Mouse (Mus musculus): Measurements from ENCODE around the gene Pkd2. TPM values are rescaled to one million over a fixed set of nuclear protein-coding genes. Genes with fewer than 3 reads are reported as not detected.

Gene Pkd2
- total RNA-seq, 1 experiment from 2014 or later: 11.9 TPM

Other genes with a start within 250 kb of the Pkd2 start
- gene Ibsp, start 160.3 kb upstream of the Pkd2 start, total RNA-seq (2017): 0.05 and 1.1 TPM in 2 replicates
- not detected in 2 replicates for gene Mepe, start 134.1 kb upstream of the Pkd2 start, total RNA-seq (2017)
- gene Spp1, start 24.3 kb upstream of the Pkd2 start, total RNA-seq (2017): 8.1 and 10.8 TPM in 2 replicates
- 15.1 and 22.8 TPM in 2 replicates for gene BC005561, start 48.9 kb downstream of the Pkd2 start, total RNA-seq (2017)